Mouse (Mus musculus) embryo, embryonic 11 days (tissue): Measurements from ENCODE around the gene Asb9.
A peak's percentile ranks its signal among the peaks of the same experiment; 100 is the strongest.

Source experiments
- DNase-seq: peaks from one replicate; pipeline ENCODE4 v3.0.0-alpha.2; 2015

Asb9 gene

DNA sequence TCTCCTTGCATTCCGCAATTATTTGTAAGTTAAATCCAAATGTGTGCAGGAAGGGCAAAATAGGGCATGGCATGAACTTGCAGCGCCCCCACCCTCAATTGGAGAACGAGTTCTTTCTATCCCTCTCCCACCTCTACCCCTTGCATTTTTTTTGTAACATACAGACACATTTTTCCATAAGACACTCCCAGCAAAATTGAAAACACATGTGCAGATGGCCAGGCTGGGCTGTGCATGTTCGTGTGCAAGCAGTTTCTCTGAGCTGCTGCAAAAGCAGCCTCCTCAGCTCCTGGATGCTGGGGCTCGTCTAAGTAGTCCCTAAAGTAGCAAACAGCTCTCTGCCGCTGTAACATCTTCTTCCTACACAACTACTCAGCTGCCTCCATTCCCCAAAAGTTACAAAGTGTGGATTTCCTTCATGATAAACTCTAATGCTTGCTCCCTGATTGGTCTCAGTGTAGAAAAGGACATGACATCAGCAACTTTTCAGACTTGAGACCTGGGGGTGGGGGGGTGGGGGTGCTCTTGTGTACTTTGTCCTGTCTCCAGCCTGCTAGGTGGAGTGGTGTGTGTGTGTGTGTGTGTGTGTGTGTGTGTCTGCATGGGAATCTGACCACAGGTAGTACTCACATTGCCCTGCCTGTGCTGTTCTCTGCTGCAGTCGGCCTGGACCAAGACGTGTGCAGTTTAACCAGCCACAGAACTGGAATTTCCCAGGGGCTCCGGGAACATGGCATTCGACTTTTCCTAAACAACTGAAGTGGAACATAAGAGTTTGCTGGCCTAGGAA, at the start of gene Asb9:
Gene Asb9 (plus strand): TSS at position 619 of the 790 bp plus-strand sequence.
- peak; percentile 39 for DNase-seq

DNA sequence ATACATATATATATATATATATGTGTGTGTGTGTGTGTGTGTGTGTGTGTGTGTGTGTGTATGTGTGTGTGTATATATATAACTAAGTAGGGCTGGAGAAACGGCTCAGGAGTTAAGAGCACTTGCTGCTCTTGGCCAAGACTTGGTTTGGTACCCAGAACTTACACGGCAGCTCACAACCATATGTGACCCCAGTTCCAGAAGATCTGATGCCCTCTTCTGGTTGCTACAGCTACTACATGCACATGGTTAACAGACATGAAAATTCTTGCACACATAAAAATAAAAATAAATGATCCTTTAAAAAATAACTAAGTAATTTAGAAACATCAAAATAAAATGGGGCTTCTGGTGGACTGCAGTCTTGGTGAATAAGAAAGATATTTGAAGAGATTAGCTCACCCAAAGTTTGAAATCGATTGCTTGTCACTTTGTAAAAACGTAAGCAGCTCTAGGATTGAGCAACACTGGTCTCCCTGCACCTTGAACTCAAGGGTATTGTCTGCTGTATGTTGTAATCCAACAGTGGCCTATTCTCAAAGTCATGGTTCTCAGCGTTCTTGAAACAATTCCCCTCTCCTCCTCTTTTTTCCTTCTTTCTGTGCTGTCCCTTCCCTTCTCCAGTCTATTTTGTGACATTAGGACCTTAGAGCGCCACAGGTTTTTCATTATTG, 46.8 kb upstream of the Asb9 start:
- DNase-seq = no peak

DNA sequence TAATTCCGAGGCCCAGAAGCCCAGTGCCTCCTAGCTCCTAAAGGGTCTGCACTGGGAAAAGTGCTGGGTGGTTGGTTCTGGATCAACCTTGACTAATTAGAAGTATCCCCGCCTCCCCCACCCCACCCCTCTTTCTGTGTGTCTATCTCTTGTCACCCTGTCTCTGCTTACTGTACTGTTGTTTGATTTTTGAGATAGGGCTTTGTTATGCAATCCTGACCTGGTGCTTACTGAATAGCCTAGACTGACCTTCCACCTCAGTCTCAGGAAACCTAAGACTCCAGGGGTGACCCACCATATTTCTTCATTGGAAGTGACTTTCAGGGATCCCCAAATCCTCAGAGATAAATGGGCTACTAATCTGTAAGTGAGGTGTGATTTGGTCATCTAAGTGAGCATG, 3.9 kb upstream of the Asb9 start:
- DNase-seq = no peak

- no peak for DNase-seq
Observed at GRCm38 (mm10) chrX:164507068-164507467, 941 bp downstream of the Asb9 start.

DNA sequence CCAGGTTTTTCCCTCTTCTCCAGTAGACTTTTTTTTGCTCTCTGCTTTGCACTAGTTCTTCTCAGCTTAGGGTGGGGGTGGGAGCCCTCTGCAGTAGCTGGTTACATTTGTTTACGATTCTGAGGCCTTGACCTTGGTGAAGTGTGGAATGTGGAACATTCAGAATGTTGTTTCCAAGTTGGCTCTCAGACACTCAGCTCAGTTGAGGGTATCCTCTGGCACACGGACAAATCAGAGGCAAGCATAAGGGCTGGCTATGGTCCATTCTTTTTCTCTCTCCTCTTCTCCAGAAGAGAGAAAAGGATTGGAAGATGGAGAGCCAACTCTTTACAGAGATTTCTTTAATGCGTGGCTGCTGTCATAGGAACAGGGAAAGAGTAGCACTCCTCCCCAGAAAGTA, 2.6 kb downstream of the Asb9 start:
- no peak for DNase-seq

GRCm38 (mm10) chrX:164522138-164522537, 16.0 kb downstream of the Asb9 start:
- no peak for DNase-seq

DNA sequence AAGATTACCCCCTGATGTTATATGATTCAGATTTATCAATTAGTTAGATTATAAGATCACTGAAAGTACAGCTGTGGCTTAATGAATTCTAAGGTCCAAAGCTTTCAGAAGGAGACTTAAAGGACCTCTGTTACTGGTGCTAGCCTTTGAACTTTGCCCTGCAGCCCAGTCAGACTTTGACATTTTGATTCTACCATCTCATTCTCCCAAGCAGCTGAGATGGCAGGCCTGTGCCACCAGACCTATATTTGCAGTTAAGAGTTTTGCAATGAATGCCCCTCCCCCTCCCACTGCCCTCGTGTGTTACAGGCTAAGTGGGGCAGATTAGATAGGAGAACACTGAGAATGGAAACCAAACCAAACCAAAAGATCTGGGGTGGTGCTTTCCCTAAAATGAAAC, 20.4 kb downstream of the Asb9 start:
- DNase-seq = no peak

- DNase-seq = peak; percentile 74
Observed at GRCm38 (mm10) chrX:164541436-164542317, 35.5 kb downstream of the Asb9 start.

DNA sequence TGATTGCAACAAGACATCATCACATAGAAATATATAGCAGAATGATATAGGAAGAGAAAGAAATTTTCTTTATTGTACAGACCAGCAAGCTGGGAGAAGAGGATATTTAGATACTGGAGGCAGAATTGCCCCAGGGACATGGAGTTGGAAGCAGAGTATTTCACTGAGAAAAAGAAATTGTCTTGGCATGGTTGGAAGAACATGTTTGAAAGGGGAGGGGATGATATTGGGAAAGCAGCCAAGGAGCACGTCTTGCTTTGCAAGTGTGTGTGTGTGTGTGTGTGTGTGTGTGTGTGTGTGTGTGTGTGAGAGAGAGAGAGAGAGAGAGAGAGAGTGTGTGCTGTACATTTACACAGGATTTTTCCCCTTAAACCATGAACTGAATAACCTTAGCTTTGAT, 64.1 kb downstream of the Asb9 start:
- DNase-seq = no peak

DNA sequence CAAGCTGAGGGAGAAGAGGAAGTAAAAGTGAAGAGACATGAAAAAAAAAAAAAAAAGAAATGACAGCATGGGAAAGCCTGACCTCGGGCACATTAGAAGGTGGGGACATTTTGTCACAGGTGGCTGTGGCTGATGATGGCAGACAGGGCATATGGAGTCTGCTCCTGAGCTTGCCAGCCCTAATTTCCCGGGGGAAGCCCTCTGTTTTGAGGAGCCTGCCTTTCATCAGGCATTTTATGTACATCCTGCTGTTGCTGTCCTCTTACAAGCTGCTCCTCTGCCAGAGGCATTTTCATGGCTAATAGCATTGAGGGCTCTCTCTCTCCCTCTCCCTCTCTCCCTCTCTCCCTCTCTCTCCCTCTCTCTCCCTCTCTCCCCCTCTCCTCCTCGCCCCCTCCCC, 70.8 kb downstream of the Asb9 start:
- DNase-seq = no peak
